Mouse (Mus musculus) left cerebral cortex, postnatal 25 days (tissue): ENCODE results near the gene Rpl26. TPM values are rescaled to one million over a fixed set of nuclear protein-coding genes. Genes with fewer than 3 reads are reported as not detected.
A peak's percentile ranks its signal among the peaks of the same experiment; 100 is the strongest.

Experiments used
- DNase-seq, 2 experiments: peaks; one replicate each; pipeline ENCODE4 v3.0.0; 2022; ENCODE audit warnings: low spot score in 2 of 2, mixed read lengths in 1 of 2
- intact Hi-C: fragments of 180-260 bp; cut with DNase I; formaldehyde crosslinking; loops from one replicate; pipeline ENCODE4 v1.15.1; 2025
- total RNA-seq, 2 experiments: library from RNA; stranded (reverse); gene quantifications; 2 replicates each; pipeline ENCODE4 v1.2.3; 2021

Gene Rpl26
- total RNA-seq, 2 experiments from 2014 or later = 679 to 691 TPM

- intact Hi-C loops = no loop called here
- DNase-seq = peak; percentile 42 to 51
Measured at GRCm38 (mm10) chr11:68947542-68947993, 46.2 kb downstream of the Rpl26 start.

GRCm38 (mm10) chr11:68953903-68954302 is 52.5 kb downstream of the Rpl26 start:
- DNase-seq = no peak
- intact Hi-C loops = loop anchor here (5.0 kb wide), 1 partner anchor 42 kb away; no protein-coding TSS in a partner anchor

GRCm38 (mm10) chr11:68954408-68954807 is 53.0 kb downstream of the Rpl26 start:
- DNase-seq = no peak
- intact Hi-C loops = loop anchor here (5.0 kb wide), 1 partner anchor 42 kb away; no protein-coding TSS in a partner anchor

- intact Hi-C loops = no loop called here
- no peak for DNase-seq
Measured at GRCm38 (mm10) chr11:68955473-68955872, 54.1 kb downstream of the Rpl26 start.

- DNase-seq = no peak
- intact Hi-C loops = no loop called here
Measured at GRCm38 (mm10) chr11:68956107-68956506, 54.7 kb downstream of the Rpl26 start.

Other genes starting within 250 kb of the Rpl26 start
- 100 to 1,000 TPM; 197 to 215 TPM for gene Myh10, start 210.0 kb upstream of the Rpl26 start, total RNA-seq
- gene Ndel1, start 29.7 kb upstream of the Rpl26 start, total RNA-seq = 100 to 1,000 TPM; 102 to 121 TPM
- not detected for gene Rnf222, start 13.0 kb upstream of the Rpl26 start, total RNA-seq
- 1 to 10 TPM in 1 of 2 experiments, not detected in 1; 1.7 TPM for gene Odf4, start 25.5 kb downstream of the Rpl26 start, total RNA-seq
- gene Arhgef15, start 55.9 kb downstream of the Rpl26 start, total RNA-seq = 10 to 100 TPM; 20.7 to 20.9 TPM
- 1 to 10 TPM; 5.4 to 5.9 TPM for gene Slc25a35, start 66.5 kb downstream of the Rpl26 start, total RNA-seq
- 10 to 100 TPM; 14.1 to 16.7 TPM for gene Rangrf, start 73.6 kb downstream of the Rpl26 start, total RNA-seq
- gene Pfas, start 106.9 kb downstream of the Rpl26 start, total RNA-seq = 10 to 100 TPM; 17.3 to 18.9 TPM
- gene Ctc1, start 114.3 kb downstream of the Rpl26 start, total RNA-seq = 10 to 100 TPM; 35.1 to 35.8 TPM
- gene Aurkb, start 144.1 kb downstream of the Rpl26 start, total RNA-seq = under 1 TPM; 0.73 to 0.99 TPM
- gene Borcs6, start 158.1 kb downstream of the Rpl26 start, total RNA-seq = 10 to 100 TPM; 29.1 to 29.5 TPM
- gene Tmem107, start 169.2 kb downstream of the Rpl26 start, total RNA-seq = 10 to 100 TPM; 16.9 to 18.2 TPM
- 1,000 to 10,000 TPM; 1,099 to 1,151 TPM for gene Vamp2, start 186.9 kb downstream of the Rpl26 start, total RNA-seq
- 100 to 1,000 TPM in 1 of 2 experiments, 10 to 100 TPM in 1; 98.9 to 108 TPM for gene Per1, start 193.6 kb downstream of the Rpl26 start, total RNA-seq
- under 1 TPM; 0.39 to 0.48 TPM for gene Hes7, start 218.8 kb downstream of the Rpl26 start, total RNA-seq
- gene 9130213A22Rik, start 221.0 kb downstream of the Rpl26 start, total RNA-seq = 1 to 10 TPM in 1 of 2 experiments, under 1 TPM in 1; 0.44 to 1.1 TPM
- 1 to 10 TPM; 3.1 to 6.4 TPM for gene Aloxe3, start 224.3 kb downstream of the Rpl26 start, total RNA-seq